Mouse (Mus musculus) midbrain, embryonic 10.5 days (tissue): ENCODE data around the gene Rnase4. TPM values are rescaled to one million over a fixed set of nuclear protein-coding genes. Genes with fewer than 3 reads are reported as not detected.

Experiments
- DNase-seq: peaks from one replicate; pipeline ENCODE4 v3.0.0-alpha.2; 2017; ENCODE audit warnings: low spot score
- H3K27ac ChIP-seq: fragments of 300-500 bp; sonication (generic); replicated peaks from 2 replicates; pipeline ENCODE4 v1.5.1; 2016; ENCODE audit warnings: mild to moderate bottlenecking
- H3K27me3 ChIP-seq: fragments of 300-500 bp; sonication (generic); 2 replicates; pipeline ENCODE4 v1.6.1; 2016; ENCODE audit warnings: low read depth, mild to moderate bottlenecking; ENCODE audit not compliant: poor library complexity, severe bottlenecking
- H3K36me3 ChIP-seq: fragments of 300-500 bp; sonication (generic); 2 replicates; pipeline ENCODE4 v1.6.1; 2016; ENCODE audit warnings: mild to moderate bottlenecking, moderate library complexity
- H3K4me1 ChIP-seq: fragments of 300-500 bp; sonication (generic); 2 replicates; pipeline ENCODE4 v1.6.1; 2016
- H3K4me3 ChIP-seq: fragments of 300-500 bp; sonication (generic); 2 replicates; pipeline ENCODE4 v1.5.1; 2016; ENCODE audit warnings: mild to moderate bottlenecking, moderate library complexity
- H3K9me3 ChIP-seq: fragments of 300-500 bp; sonication (generic); replicated peaks from 2 replicates; pipeline ENCODE4 v1.6.1; 2016; ENCODE audit warnings: mild to moderate bottlenecking
- WGBS: fragments of 180-500 bp; shearing (Covaris S2); methylation state at CpG from one replicate; pipeline ENCODE4 v1.1.7; 2016; 5-methylcytosine and 5-hydroxymethylcytosine counted together
- polyA plus RNA-seq: library from polyadenylated mRNA; unstranded; fragments of >200 nt; fragmentation: Nextera tagmentation; extraction: Ambion mirVana; gene quantifications from 2 replicates; pipeline ENCODE4 v1.2.1, GENCODE M21; 2016

The Rnase4 gene
- polyA plus RNA-seq, 1 experiment from 2014 or later: 8.2 TPM

- H3K4me3 ChIP-seq: no peak overlapping the region
- no peaks in the 10 kb centered on the region for H3K36me3 ChIP-seq
- peaks cover 7% of the 10 kb centered on the region; the same call in 1 of the 2 replicates for H3K4me1 ChIP-seq
- DNase-seq: no peak
- WGBS: 39% methylated on average over 9 of the region's 9 CpGs
- H3K9me3 ChIP-seq: no peaks in the 10 kb centered on the region
- no peaks in the 10 kb centered on the region for H3K27me3 ChIP-seq
- H3K27ac ChIP-seq: no peak overlapping the region
Measured at GRCm38 (mm10) chr14:51113476-51113875, 22.6 kb downstream of the Rnase4 start.

GRCm38 (mm10) chr14:51113916-51114560 lies 23.2 kb downstream of the Rnase4 start, which contains the start of gene Eddm3b:
Eddm3b (plus strand) TSS chr14:51114426.
- DNase-seq: no peak
- H3K4me3 ChIP-seq: no peak within 1 kb of the TSS
- H3K4me1 ChIP-seq: peaks cover 7% of the 10 kb centered on the region; the same call in 1 of the 2 replicates
- no peaks in the 10 kb centered on the region for H3K36me3 ChIP-seq
- no peak within 1 kb of the TSS for H3K27ac ChIP-seq
- 38% methylated on average over 12 of the region's 12 CpGs for WGBS
- H3K27me3 ChIP-seq: no peaks in the 10 kb centered on the region
- H3K9me3 ChIP-seq: no peaks in the 10 kb centered on the region

GRCm38 (mm10) chr14:51125684-51126083 lies 34.8 kb downstream of the Rnase4 start:
- no peaks in the 10 kb centered on the region for H3K36me3 ChIP-seq
- H3K27me3 ChIP-seq: no peaks in the 10 kb centered on the region
- H3K27ac ChIP-seq: no peak overlapping the region
- WGBS: 86% methylated on average over 6 of the region's 6 CpGs
- H3K9me3 ChIP-seq: no peaks in the 10 kb centered on the region
- H3K4me3 ChIP-seq: no peak overlapping the region
- H3K4me1 ChIP-seq: peaks cover 4% of the 10 kb centered on the region; the same call in 1 of the 2 replicates
- no peak for DNase-seq

GRCm38 (mm10) chr14:51127648-51128258 lies 36.9 kb downstream of the Rnase4 start:
- H3K27ac ChIP-seq: no peak overlapping the region
- no peak for DNase-seq
- WGBS: 74% methylated on average over 2 of the region's 2 CpGs

GRCm38 (mm10) chr14:51128775-51129623 lies 38.1 kb downstream of the Rnase4 start:
- Histone ChIP-seq H3K27ac (no peak overlapping the region), H3K36me3 (no peaks in the 10 kb centered on the region), H3K27me3 (no peaks in the 10 kb centered on the region), H3K4me3 (no peak overlapping the region), H3K9me3 (no peaks in the 10 kb centered on the region), H3K4me1 (no peaks in the 10 kb centered on the region)
- no peak for DNase-seq
- 90% methylated on average over 9 of the region's 9 CpGs for WGBS

More at GRCm38 (mm10) chr14:51127648-51128258, 36.9 kb downstream of the Rnase4 start:
- Histone ChIP-seq H3K27me3 (no peaks in the 10 kb centered on the region), H3K36me3 (no peaks in the 10 kb centered on the region), H3K4me3 (no peak overlapping the region), H3K9me3 (no peaks in the 10 kb centered on the region), H3K4me1 (no peaks in the 10 kb centered on the region)

- no peaks in the 10 kb centered on the region for H3K9me3 ChIP-seq
- no peak for DNase-seq
- H3K27me3 ChIP-seq: no peaks in the 10 kb centered on the region
- no peak overlapping the region for H3K4me3 ChIP-seq
- no peaks in the 10 kb centered on the region for H3K4me1 ChIP-seq
- no peaks in the 10 kb centered on the region for H3K36me3 ChIP-seq
- no peak overlapping the region for H3K27ac ChIP-seq
- WGBS: 75% methylated on average over 4 of the region's 4 CpGs
Measured at GRCm38 (mm10) chr14:51129624-51129975, 38.7 kb downstream of the Rnase4 start.

GRCm38 (mm10) chr14:51130315-51130940 lies 39.6 kb downstream of the Rnase4 start:
- Histone ChIP-seq H3K9me3 (no peaks in the 10 kb centered on the region), H3K36me3 (no peaks in the 10 kb centered on the region), H3K4me1 (no peaks in the 10 kb centered on the region), H3K27me3 (no peaks in the 10 kb centered on the region), H3K4me3 (no peak overlapping the region), H3K27ac (no peak overlapping the region)
- DNase-seq: no peak
- 94% methylated on average over 9 of the region's 9 CpGs for WGBS

GRCm38 (mm10) chr14:51131086-51131815 lies 40.4 kb downstream of the Rnase4 start:
- H3K36me3 ChIP-seq: no peaks in the 10 kb centered on the region
- no peaks in the 10 kb centered on the region for H3K4me1 ChIP-seq
- WGBS: 79% methylated on average over 7 of the region's 7 CpGs
- H3K9me3 ChIP-seq: no peaks in the 10 kb centered on the region
- H3K4me3 ChIP-seq: no peak overlapping the region
- H3K27me3 ChIP-seq: no peaks in the 10 kb centered on the region
- no peak for DNase-seq
- no peak overlapping the region for H3K27ac ChIP-seq

GRCm38 (mm10) chr14:51132372-51132771 lies 41.5 kb downstream of the Rnase4 start:
- H3K27me3 ChIP-seq: no peaks in the 10 kb centered on the region
- H3K36me3 ChIP-seq: no peaks in the 10 kb centered on the region
- H3K4me1 ChIP-seq: no peaks in the 10 kb centered on the region
- WGBS: 87% methylated on average over 4 of the region's 4 CpGs
- DNase-seq: no peak
- no peak overlapping the region for H3K27ac ChIP-seq
- H3K4me3 ChIP-seq: no peak overlapping the region
- no peaks in the 10 kb centered on the region for H3K9me3 ChIP-seq

- no peaks in the 10 kb centered on the region for H3K9me3 ChIP-seq
- H3K27me3 ChIP-seq: no peaks in the 10 kb centered on the region
- no peak for DNase-seq
- 86% methylated on average over 2 of the region's 2 CpGs for WGBS
- H3K4me1 ChIP-seq: no peaks in the 10 kb centered on the region
- H3K36me3 ChIP-seq: no peaks in the 10 kb centered on the region
- no peak overlapping the region for H3K27ac ChIP-seq
- H3K4me3 ChIP-seq: no peak overlapping the region
Measured at GRCm38 (mm10) chr14:51140342-51140741, 49.5 kb downstream of the Rnase4 start.

GRCm38 (mm10) chr14:51142119-51142518 lies 51.2 kb downstream of the Rnase4 start:
- DNase-seq: no peak
- Histone ChIP-seq H3K4me1 (peaks cover 8% of the 10 kb centered on the region), H3K27me3 (no peaks in the 10 kb centered on the region), H3K27ac (no peak overlapping the region), H3K9me3 (no peaks in the 10 kb centered on the region), H3K4me3 (no peak overlapping the region), H3K36me3 (no peaks in the 10 kb centered on the region)
- 87% methylated on average over 4 of the region's 4 CpGs for WGBS

GRCm38 (mm10) chr14:51142568-51142967 lies 51.7 kb downstream of the Rnase4 start:
- Histone ChIP-seq H3K9me3 (no peaks in the 10 kb centered on the region), H3K36me3 (no peaks in the 10 kb centered on the region), H3K27ac (no peak overlapping the region), H3K4me3 (no peak overlapping the region), H3K4me1 (peaks cover 9% of the 10 kb centered on the region), H3K27me3 (no peaks in the 10 kb centered on the region)
- WGBS: 82% methylated on average over 3 of the region's 3 CpGs
- no peak for DNase-seq
